Mouse (Mus musculus): Measurements from ENCODE around the gene Nova2.

GRCm38 (mm10) chr7:18910241-18910831 lies 15.4 kb upstream of the Nova2 start, which contains the start of gene Ccdc61:
- TF ChIP-seq TAL1 (IDR thresholded peaks at IDR 0.05; ENCODE audit: low read length) (no peak), GATA1 (IDR thresholded peaks at IDR 0.05; ENCODE audit: low read length) (no peak)
